Mouse (Mus musculus): ENCODE measurements at regions not wholly inside any gene's neighbourhood (a gene's known extent, or its start where the extent isn't known, plus 50 kb on each side); places are given as distances from the start of the nearest gene placed in this dataset.

DNA sequence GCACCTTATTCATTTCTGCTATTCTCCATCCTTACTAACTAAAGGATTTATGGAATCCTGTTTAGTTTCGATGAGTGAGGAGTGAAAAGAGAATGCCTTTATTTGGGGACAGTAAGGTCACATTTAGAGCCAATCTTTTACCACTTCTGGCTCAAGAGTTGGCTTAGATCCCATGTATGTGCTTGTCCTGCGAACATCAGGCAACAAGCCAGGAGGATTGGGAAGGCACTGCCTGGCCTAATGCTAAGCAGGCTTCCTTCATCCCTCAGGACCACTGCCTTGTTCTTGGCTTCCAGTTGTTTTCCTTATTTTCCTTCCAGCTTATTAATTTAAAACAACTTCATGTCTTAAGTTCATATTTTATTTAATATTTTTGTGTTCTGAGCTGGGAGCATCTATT is 442.9 kb downstream of the Vgll3 start:
- DNase-seq (ENCODE audit: low read depth, low spot score): peak; percentile 16

DNA sequence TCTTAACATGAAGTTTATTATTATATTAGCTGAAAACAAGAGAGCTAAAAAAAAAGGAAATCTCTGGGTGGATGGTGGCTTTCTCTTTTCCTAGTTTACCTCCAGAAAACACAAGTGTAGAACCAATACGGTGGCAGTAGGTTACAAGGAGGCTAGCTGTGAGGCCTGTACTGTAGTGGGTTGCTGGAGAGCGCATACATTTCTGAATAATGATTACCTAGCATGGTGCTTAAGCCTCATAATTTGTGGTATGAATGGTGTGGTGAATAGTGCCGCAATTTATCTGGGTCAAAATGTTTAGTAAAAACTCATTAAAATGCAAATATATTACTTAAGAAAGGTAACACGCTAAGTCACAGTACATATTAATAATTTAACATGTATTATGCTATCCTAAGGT is 453.9 kb downstream of the Vgll3 start:
- no peak for DNase-seq (ENCODE audit: low read depth, low spot score)

DNA sequence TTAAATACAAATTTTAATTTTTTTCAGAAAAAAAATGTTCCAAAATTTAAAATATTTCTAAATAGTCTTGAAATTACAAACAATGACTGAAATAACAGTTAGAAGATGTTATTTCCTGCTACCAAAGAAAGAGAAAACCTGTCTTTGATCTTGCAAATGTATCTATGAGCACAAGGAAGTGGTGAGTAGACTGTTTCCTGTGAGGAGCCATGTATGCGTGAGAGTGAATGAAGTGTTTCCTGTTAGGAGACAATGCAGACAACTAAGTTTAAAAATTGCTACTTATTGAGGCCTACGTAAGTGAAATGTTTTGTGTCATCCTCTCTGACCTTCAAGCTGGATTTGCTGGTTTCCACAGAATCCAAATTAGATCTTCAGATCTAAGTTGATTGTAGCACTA is 461.6 kb downstream of the Vgll3 start:
- no peak for DNase-seq (ENCODE audit: low read depth, low spot score)
